Mouse (Mus musculus) Muller cell, postnatal 12 days (primary cell): ENCODE measurements at regions not wholly inside any gene's neighbourhood (a gene's known extent, or its start where the extent isn't known, plus 50 kb on each side); places are given as distances from the start of the nearest gene placed in this dataset.
A peak's percentile ranks its signal among the peaks of the same experiment; 100 is the strongest.

Source experiments
- DNase-seq: peaks from one replicate; pipeline ENCODE4 v3.0.0-alpha.2; 2015; ENCODE audit errors: inconsistent ontology term

GRCm38 (mm10) chr14:68240146-68240545 is 1054.0 kb downstream of the Synb start:
- no peak for DNase-seq

- DNase-seq = no peak
Observed at GRCm38 (mm10) chr14:68224152-68224551, 1069.9 kb downstream of the Synb start.

- no peak for DNase-seq
Observed at GRCm38 (mm10) chr14:68219025-68219595, 1075.0 kb downstream of the Synb start.

- no peak for DNase-seq
Observed at GRCm38 (mm10) chr14:68218471-68218870, 1075.6 kb downstream of the Synb start.

- DNase-seq = no peak
Observed at GRCm38 (mm10) chr14:68217986-68218385, 1076.1 kb downstream of the Synb start.

- DNase-seq = no peak
Observed at GRCm38 (mm10) chr14:68213879-68214278, 1080.2 kb downstream of the Synb start.

- no peak for DNase-seq
Observed at GRCm38 (mm10) chr14:68198802-68199201, 1095.3 kb downstream of the Synb start.

GRCm38 (mm10) chr14:68197470-68197800 is 1096.7 kb downstream of the Synb start:
- no peak for DNase-seq

GRCm38 (mm10) chr14:68196762-68197469 is 1097.2 kb downstream of the Synb start:
- DNase-seq = peak; percentile 59

- no peak for DNase-seq
Observed at GRCm38 (mm10) chr14:68196201-68196600, 1097.9 kb downstream of the Synb start.

GRCm38 (mm10) chr14:68189876-68190275 is 1104.2 kb downstream of the Synb start:
- DNase-seq = no peak

- no peak for DNase-seq
Observed at GRCm38 (mm10) chr14:68188325-68188724, 1105.8 kb downstream of the Synb start.

GRCm38 (mm10) chr14:68182606-68183005 is 1111.5 kb downstream of the Synb start:
- DNase-seq = no peak

- DNase-seq = no peak
Observed at GRCm38 (mm10) chr14:68181168-68181567, 1112.9 kb downstream of the Synb start.
